Mouse (Mus musculus) kidney, embryonic 14.5 days (tissue): Measurements from ENCODE around the gene Qsox1. TPM values are rescaled to one million over a fixed set of nuclear protein-coding genes. Genes with fewer than 3 reads are reported as not detected.

Experiments used
- ATAC-seq: fragments of 200-750 bp; cut with Nextera tagmentation; 2 replicates; pipeline ENCODE4 v1.8.0; 2017; ENCODE audit warnings: moderate number of reproducible peaks, mild to moderate bottlenecking, moderate TSS enrichment, moderate library complexity; ENCODE audit not compliant: low FRiP score, low TSS enrichment
- H3K27ac ChIP-seq: fragments of 300-500 bp; sonication (generic); 2 replicates; pipeline ENCODE4 v1.5.1; 2014; ENCODE audit warnings: low read depth, mild to moderate bottlenecking, low read length, moderate library complexity, mixed read lengths
- H3K27me3 ChIP-seq: fragments of 300-500 bp; sonication (generic); 2 replicates; pipeline ENCODE4 v1.6.1; 2014; ENCODE audit warnings: mild to moderate bottlenecking, low read length; ENCODE audit not compliant: control insufficient read depth, insufficient read depth
- H3K36me3 ChIP-seq: fragments of 300-500 bp; sonication (generic); 2 replicates; pipeline ENCODE4 v1.6.1; 2014; ENCODE audit warnings: low read length, mixed read lengths; ENCODE audit not compliant: control insufficient read depth, insufficient read depth
- H3K4me1 ChIP-seq: fragments of 300-500 bp; sonication (generic); 2 replicates; pipeline ENCODE4 v1.6.1; 2014; ENCODE audit warnings: low read length, mixed read lengths; ENCODE audit not compliant: control insufficient read depth, insufficient read depth
- H3K4me2 ChIP-seq: fragments of 300-500 bp; sonication (generic); replicated peaks from 2 replicates; pipeline ENCODE4 v1.6.1; 2014; ENCODE audit warnings: low read depth, mild to moderate bottlenecking, low read length
- H3K4me3 ChIP-seq: fragments of 300-500 bp; sonication (generic); 2 replicates; pipeline ENCODE4 v1.5.1; 2014; ENCODE audit warnings: mild to moderate bottlenecking, low read length
- H3K9ac ChIP-seq: fragments of 300-500 bp; sonication (generic); 2 replicates; pipeline ENCODE4 v1.6.1; 2014; ENCODE audit warnings: low read depth, mild to moderate bottlenecking, low read length, moderate library complexity
- H3K9me3 ChIP-seq: fragments of 300-500 bp; sonication (generic); 2 replicates; pipeline ENCODE4 v1.6.1; 2016; ENCODE audit warnings: low read length; ENCODE audit not compliant: control insufficient read depth
- WGBS: fragments of 180-500 bp; shearing (Covaris S2); extraction: QIAGEN DNeasy Blood & Tissue Kit; methylation state at CpG from one replicate; pipeline ENCODE4 v1.1.7; 2014; 5-methylcytosine and 5-hydroxymethylcytosine counted together
- polyA plus RNA-seq: library from polyadenylated mRNA; unstranded; fragments of >200 nt; fragmentation: Nextera tagmentation; extraction: Ambion mirVana; gene quantifications from 2 replicates; pipeline ENCODE4 v1.2.1, GENCODE M21; 2014

Qsox1 gene
- polyA plus RNA-seq, 1 experiment from 2014 or later, result 11.0 TPM

DNA sequence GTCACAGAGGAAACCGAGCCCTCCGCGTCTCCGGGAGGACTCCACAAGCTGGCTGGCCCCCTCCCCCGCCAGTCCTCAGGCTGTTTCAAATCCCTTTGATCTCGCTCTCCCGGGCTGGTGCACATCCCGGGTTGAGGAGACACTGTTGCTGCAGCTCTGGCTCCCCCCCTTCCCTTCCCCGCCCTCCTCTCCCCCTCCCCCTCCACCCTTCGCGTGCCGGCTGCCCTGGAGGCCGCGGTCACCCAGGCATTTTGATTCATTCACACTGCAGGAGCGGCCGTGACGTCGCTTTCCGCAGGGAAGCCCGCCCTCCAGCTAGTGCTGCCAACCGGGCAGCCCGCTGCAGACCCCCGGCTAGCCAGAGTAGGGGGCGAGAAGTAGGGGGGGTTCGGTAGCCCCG lies 70.7 kb downstream of the Qsox1 start:
- Histone ChIP-seq H3K36me3 (no peaks in the 10 kb centered on the region), H3K4me1 (peaks cover 18% of the 10 kb centered on the region), H3K9me3 (no peaks in the 10 kb centered on the region), H3K4me3 (peak overlapping the region; percentile 56), H3K9ac (0 out of 2 replicates have a peak overlapping the region, but pooled peaks have one; percentile 23), H3K4me2 (peak overlapping the region; percentile 95), H3K27ac (no peak overlapping the region), H3K27me3 (peaks cover 93% of the 10 kb centered on the region)
- WGBS, result under 1% methylated on average over 25 of the region's 26 CpGs
- peak; percentile 82 for ATAC-seq

DNA sequence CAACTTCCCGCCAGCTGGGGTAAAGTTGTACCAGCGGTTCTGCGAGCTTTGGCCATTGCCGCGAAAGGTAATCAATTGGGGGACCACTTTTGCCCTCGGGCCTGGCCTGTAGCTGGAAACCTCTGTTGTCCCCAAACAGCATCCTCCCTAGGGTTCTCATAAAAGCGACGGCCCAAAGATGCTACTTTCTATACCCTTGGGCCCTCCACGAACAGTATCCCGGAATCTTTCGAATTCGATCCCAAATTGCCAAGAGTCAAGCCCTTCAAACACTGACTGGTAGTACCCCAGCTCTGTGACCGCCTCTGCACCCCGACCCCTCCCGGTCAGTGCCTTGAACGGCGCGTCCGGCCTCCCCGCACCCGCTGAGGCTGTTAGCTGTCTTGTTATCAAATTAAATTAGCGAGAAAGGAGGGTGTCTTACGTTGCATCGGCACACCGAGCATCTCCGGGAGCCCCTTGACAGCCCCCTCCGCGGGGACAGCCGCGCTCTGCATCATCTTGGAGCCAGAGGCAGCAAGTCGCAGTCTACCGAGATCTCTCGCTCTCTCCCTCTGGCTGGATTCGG lies 71.2 kb downstream of the Qsox1 start:
- H3K27me3 ChIP-seq, result peaks cover 93% of the 10 kb centered on the region
- peaks cover 18% of the 10 kb centered on the region for H3K4me1 ChIP-seq
- no peaks in the 10 kb centered on the region for H3K9me3 ChIP-seq
- no peak overlapping the region for H3K27ac ChIP-seq
- under 1% methylated on average over 34 of the region's 34 CpGs for WGBS
- H3K4me2 ChIP-seq, result peak overlapping the region; percentile 95
- H3K9ac ChIP-seq, result no peak overlapping the region
- ATAC-seq, result peak; percentile 4; the same call in 1 of the 2 replicates
- no peaks in the 10 kb centered on the region for H3K36me3 ChIP-seq
- peak overlapping the region; percentile 56 for H3K4me3 ChIP-seq

DNA sequence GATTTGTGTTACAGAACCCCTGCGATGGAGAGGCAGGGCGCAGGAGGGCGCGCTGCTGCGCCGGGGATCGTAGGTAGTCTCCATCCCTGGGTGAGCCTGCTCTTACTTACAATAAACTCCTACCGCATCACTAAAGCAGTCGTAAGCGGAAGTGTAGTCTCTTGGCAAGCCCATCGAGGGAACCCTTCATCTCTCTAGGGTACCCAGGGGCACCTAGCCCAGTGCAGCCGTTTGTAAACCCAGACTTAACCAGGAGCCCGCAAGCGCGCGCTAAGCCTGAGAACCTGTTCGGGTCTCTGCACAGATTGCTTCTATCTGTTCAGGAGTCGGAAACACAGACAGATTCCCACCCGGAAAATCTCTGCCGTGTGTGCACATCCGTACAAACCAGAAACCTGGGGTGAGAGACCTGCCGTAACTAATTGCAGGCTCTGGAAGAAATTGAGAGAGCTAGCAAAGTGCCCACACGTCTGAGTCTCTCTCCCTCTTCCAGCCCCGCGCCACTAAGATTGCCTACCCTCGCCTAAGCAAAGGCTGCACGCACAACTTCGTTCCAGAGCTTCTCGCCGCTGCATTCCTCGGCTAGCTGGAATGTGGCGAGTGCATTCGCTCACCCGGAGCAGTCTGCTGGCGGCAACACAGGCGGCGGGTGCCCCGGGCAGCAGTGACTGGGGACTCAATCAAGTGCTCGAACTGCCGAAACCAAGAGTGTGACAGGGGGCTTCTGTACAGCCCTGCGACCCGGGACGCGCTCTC lies 71.9 kb downstream of the Qsox1 start:
- Histone ChIP-seq H3K27me3 (peaks cover 93% of the 10 kb centered on the region), H3K4me3 (peak overlapping the region; percentile 56), H3K9ac (no peak overlapping the region), H3K27ac (no peak overlapping the region), H3K4me2 (peak overlapping the region; percentile 95), H3K9me3 (no peaks in the 10 kb centered on the region), H3K4me1 (peaks cover 18% of the 10 kb centered on the region), H3K36me3 (no peaks in the 10 kb centered on the region)
- under 1% methylated on average over 44 of the region's 44 CpGs for WGBS
- ATAC-seq, result peak; percentile 29; the same call in 1 of the 2 replicates

DNA sequence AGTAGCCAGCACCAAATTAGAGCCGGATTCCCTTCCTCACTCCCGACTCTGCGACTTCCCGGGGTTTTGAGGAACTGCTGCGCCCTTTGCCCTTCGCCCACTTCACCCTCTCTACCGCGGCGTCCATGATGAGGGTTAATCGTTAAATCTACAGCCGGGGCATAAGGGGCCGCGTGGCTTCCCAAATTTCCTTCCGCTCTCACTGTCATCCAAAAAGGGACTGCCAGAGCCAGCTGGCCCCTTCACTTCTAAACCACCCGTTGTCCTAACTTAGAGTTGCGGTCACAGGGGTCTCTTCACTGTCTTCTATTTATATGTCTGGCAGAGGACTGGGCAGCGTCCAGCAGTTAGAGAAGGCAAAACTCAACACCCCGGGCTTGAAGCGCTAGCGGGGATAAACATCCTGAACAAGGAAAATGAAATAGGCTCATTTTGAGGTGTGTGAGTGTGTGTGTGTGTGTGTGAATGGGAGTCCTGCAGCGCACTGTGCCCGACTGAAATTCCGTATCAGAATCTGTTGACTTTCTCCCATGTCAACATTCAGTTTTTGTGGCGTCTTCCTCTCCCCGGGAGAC lies 74.8 kb downstream of the Qsox1 start:
- Histone ChIP-seq H3K9ac (no peak overlapping the region), H3K4me2 (no peak overlapping the region), H3K27ac (no peak overlapping the region), H3K4me3 (no peak overlapping the region), H3K27me3 (peaks cover 100% of the 10 kb centered on the region), H3K9me3 (no peaks in the 10 kb centered on the region), H3K36me3 (no peaks in the 10 kb centered on the region), H3K4me1 (peaks cover 16% of the 10 kb centered on the region)
- under 1% methylated on average over 25 of the region's 25 CpGs for WGBS
- no peak for ATAC-seq

DNA sequence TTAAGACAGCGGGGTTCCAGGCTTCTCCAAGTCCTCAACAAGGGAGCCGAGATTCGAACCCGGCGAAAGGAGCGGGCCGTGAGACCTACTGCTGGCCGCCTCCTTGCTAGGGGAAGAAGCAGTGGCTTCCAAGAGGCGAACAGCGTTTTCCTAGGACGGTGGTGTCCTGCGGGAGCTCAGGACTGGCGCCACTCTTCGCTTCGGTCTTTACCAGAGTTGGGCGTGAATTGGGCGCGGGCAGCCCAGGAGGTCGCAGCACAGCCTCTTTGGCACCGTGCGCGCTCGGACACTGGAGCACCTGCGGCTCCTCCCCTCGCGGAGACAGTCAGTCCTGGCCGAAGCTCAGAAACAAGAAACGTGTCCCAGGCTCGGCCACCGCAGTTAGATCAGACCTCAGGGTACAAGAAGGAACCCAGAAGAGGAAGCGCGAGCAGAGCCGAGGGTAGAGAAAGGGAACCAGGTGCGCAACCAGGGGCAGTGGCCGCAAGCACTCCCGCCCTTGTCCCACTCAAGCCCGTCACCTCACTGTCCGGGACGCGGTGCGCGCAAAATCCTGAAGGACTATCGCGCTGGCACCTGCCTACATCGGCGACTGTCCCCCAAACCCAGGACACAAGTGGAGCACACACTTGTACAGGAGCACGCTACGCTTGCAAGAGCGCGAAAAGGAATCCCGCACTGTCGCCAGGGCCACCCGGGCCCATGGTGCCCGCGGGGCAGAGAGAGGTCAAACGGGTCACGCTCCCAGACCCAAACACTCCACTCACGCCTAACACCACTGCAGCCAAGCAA lies 75.5 kb downstream of the Qsox1 start:
- no peak overlapping the region for H3K9ac ChIP-seq
- WGBS, result under 1% methylated on average over 58 of the region's 58 CpGs
- no peak overlapping the region for H3K4me2 ChIP-seq
- H3K36me3 ChIP-seq, result no peaks in the 10 kb centered on the region
- H3K27ac ChIP-seq, result no peak overlapping the region
- H3K9me3 ChIP-seq, result no peaks in the 10 kb centered on the region
- no peak for ATAC-seq
- H3K4me3 ChIP-seq, result 0 out of 2 replicates have a peak overlapping the region, but pooled peaks have one; percentile 10
- H3K4me1 ChIP-seq, result peaks cover 12% of the 10 kb centered on the region
- peaks cover 100% of the 10 kb centered on the region for H3K27me3 ChIP-seq

DNA sequence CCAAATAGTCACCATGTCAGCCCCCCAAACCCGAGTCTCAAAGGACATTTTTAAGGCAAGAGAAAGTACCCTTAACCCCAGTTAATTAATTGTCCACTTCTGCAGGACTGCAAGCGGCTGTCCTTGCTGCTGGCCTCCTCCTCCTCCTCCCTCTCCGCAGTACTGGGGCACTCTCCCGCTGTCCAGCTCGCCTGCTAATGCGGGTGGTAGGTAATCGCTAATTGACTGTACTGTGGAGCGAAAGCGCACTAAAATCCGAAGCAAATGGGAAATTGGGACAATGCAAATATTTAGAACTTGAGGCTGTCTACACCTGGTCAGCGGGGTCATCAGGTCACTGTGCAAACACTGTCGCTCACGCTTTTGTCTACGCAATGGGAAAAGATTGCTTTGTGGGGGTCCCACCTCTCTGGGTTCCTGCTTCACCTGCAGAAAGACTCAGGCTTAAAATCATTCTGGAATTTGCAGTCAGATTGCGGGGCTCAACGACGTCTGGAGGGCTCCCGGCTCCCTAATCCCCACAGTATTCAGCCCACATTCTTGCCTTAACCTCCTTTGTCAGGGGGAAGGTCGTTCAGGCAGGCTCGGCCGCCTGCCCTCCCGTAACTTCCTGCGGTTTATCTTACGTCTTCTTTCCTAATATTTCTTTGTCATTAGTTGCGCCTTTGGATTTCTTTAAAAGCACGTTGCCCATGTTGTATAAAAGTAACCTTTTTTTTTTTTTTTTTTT lies 76.4 kb downstream of the Qsox1 start:
- 1% methylated on average over 26 of the region's 26 CpGs for WGBS
- no peak for ATAC-seq

DNA sequence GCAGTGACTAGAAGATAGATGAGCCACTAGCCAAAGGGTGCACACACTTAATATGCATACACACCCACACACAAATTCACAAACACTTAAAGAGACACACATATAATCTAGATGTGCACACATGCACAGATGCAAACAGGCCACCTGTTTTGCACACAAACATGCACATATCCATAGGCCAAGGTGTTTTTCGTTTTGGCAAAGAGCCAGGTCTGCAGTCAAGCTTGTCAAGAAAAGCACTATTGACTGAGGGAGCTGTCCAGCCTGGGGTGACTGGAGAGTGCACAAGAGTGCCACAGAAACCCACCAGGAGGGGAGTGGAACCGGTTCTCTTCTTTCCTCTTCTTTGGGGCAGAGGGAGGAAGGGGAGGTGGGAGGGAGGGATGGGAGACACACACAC lies 81.5 kb downstream of the Qsox1 start:
- H3K4me1 ChIP-seq, result no peaks in the 10 kb centered on the region
- no peaks in the 10 kb centered on the region; the same call in 1 of the 2 replicates for H3K9me3 ChIP-seq
- H3K27ac ChIP-seq, result no peak overlapping the region
- no peaks in the 10 kb centered on the region for H3K36me3 ChIP-seq
- no peak overlapping the region for H3K4me3 ChIP-seq
- peaks cover 94% of the 10 kb centered on the region for H3K27me3 ChIP-seq
- ATAC-seq, result no peak
- 0% methylated on average over 2 of the region's 2 CpGs for WGBS
- no peak overlapping the region for H3K4me2 ChIP-seq
- no peak overlapping the region for H3K9ac ChIP-seq

More for the DNA sequence above, 76.4 kb downstream of the Qsox1 start:
- no peak overlapping the region for H3K9ac ChIP-seq
- H3K4me2 ChIP-seq, result no peak overlapping the region
- peaks cover 3% of the 10 kb centered on the region; the same call in 1 of the 2 replicates for H3K4me1 ChIP-seq
- H3K4me3 ChIP-seq, result no peak overlapping the region
- peaks cover 100% of the 10 kb centered on the region for H3K27me3 ChIP-seq
- no peak overlapping the region for H3K27ac ChIP-seq
- no peaks in the 10 kb centered on the region for H3K36me3 ChIP-seq
- no peaks in the 10 kb centered on the region for H3K9me3 ChIP-seq

DNA sequence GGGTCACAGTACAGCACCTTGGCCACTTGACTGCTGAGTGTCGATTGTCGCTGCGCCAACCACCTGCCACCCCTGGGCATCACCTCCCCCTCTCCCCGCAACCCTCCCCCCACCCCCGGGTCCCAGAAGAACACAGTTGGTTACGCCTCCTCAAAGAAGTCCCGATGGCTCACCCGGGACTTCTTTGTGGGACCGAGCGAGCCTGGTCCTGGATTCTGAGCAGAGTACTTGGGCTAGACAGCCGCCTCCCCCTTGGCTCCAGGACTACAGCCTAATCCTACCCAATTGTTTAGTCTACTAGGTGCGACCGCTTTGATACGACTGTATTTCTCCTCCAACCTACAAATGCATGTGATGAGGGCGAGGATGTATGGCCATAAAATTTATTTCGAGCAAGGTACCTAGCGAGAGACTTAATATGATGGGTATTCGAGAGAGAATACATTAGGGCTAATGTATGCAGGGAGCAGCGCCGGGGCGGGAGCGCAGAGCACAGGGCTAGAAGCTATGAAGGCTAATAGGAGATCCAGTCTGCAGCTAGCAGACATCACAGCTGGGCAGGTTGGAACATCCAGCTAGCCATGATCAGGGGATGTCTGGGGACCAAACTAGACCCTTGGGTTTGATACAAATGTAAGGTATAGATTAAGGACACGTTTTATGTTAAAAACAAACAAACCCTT lies 83.4 kb downstream of the Qsox1 start:
- H3K9me3 ChIP-seq, result no peaks in the 10 kb centered on the region; the same call in 1 of the 2 replicates
- peaks cover 75% of the 10 kb centered on the region for H3K27me3 ChIP-seq
- H3K4me1 ChIP-seq, result no peaks in the 10 kb centered on the region
- H3K9ac ChIP-seq, result no peak overlapping the region
- H3K27ac ChIP-seq, result no peak overlapping the region
- H3K4me2 ChIP-seq, result no peak overlapping the region
- WGBS, result 1% methylated on average over 23 of the region's 23 CpGs
- H3K36me3 ChIP-seq, result no peaks in the 10 kb centered on the region
- no peak overlapping the region for H3K4me3 ChIP-seq
- ATAC-seq, result no peak
